Mouse (Mus musculus): Measurements from ENCODE around the gene Ifitm10.
"Not testable (repeated sequence)": the region's sequence is repeated elsewhere in the genome, so short reads cannot be mapped to it uniquely, and the experiment has no call there.

Gene Ifitm10

GRCm38 (mm10) chr7:142326714-142327445, 46.7 kb downstream of the Ifitm10 start:
- ATAC-seq (ENCODE audit: insufficient number of reproducible peaks, low FRiP score, low TSS enrichment): no peak

- ATAC-seq (ENCODE audit: insufficient number of reproducible peaks, low FRiP score, low TSS enrichment): no peak
Measured at GRCm38 (mm10) chr7:142323396-142324117, 50.0 kb downstream of the Ifitm10 start.

GRCm38 (mm10) chr7:142322641-142323040, 50.9 kb downstream of the Ifitm10 start:
- no peak for ATAC-seq (ENCODE audit: insufficient number of reproducible peaks, low FRiP score, low TSS enrichment)

GRCm38 (mm10) chr7:142321637-142322306, 51.8 kb downstream of the Ifitm10 start:
- not testable (repeated sequence) for ATAC-seq (ENCODE audit: insufficient number of reproducible peaks, low FRiP score, low TSS enrichment)

GRCm38 (mm10) chr7:142320906-142321305, 52.6 kb downstream of the Ifitm10 start:
- ATAC-seq (ENCODE audit: insufficient number of reproducible peaks, low FRiP score, low TSS enrichment): no peak

- no peak for ATAC-seq (ENCODE audit: insufficient number of reproducible peaks, low FRiP score, low TSS enrichment)
Measured at GRCm38 (mm10) chr7:142319124-142319523, 54.4 kb downstream of the Ifitm10 start.

GRCm38 (mm10) chr7:142317216-142317615, 56.3 kb downstream of the Ifitm10 start:
- ATAC-seq (ENCODE audit: insufficient number of reproducible peaks, low FRiP score, low TSS enrichment): no peak

GRCm38 (mm10) chr7:142316558-142316957, 57.0 kb downstream of the Ifitm10 start:
- no peak for ATAC-seq (ENCODE audit: insufficient number of reproducible peaks, low FRiP score, low TSS enrichment)

- no peak for ATAC-seq (ENCODE audit: insufficient number of reproducible peaks, low FRiP score, low TSS enrichment)
Measured at GRCm38 (mm10) chr7:142314600-142315285, 58.8 kb downstream of the Ifitm10 start.

- ATAC-seq (ENCODE audit: insufficient number of reproducible peaks, low FRiP score, low TSS enrichment): not testable (repeated sequence)
Measured at GRCm38 (mm10) chr7:142303929-142304328, 69.6 kb downstream of the Ifitm10 start.

GRCm38 (mm10) chr7:142303249-142303648, 70.3 kb downstream of the Ifitm10 start, which contains the start of gene Krtap5-4:
TSS of gene Krtap5-4 (plus strand) at chr7:142303549.
- no peak for ATAC-seq (ENCODE audit: insufficient number of reproducible peaks, low FRiP score, low TSS enrichment)

GRCm38 (mm10) chr7:142297018-142297417, 76.5 kb downstream of the Ifitm10 start, which contains the start of gene Krtap5-1:
TSS of gene Krtap5-1 (minus strand) at chr7:142297118.
- ATAC-seq (ENCODE audit: insufficient number of reproducible peaks, low FRiP score, low TSS enrichment): not testable (repeated sequence)

GRCm38 (mm10) chr7:142296108-142296507, 77.4 kb downstream of the Ifitm10 start:
- ATAC-seq (ENCODE audit: insufficient number of reproducible peaks, low FRiP score, low TSS enrichment): not testable (repeated sequence)

- ATAC-seq (ENCODE audit: insufficient number of reproducible peaks, low FRiP score, low TSS enrichment): no peak
Measured at GRCm38 (mm10) chr7:142295418-142295817, 78.1 kb downstream of the Ifitm10 start.

- ATAC-seq (ENCODE audit: insufficient number of reproducible peaks, low FRiP score, low TSS enrichment): peak; percentile 26; the same call in 1 of the 2 replicates
Measured at GRCm38 (mm10) chr7:142293851-142294250, 79.7 kb downstream of the Ifitm10 start.

GRCm38 (mm10) chr7:142285910-142286612, 87.5 kb downstream of the Ifitm10 start:
- not testable (repeated sequence) for ATAC-seq (ENCODE audit: insufficient number of reproducible peaks, low FRiP score, low TSS enrichment)

GRCm38 (mm10) chr7:142285130-142285835, 88.3 kb downstream of the Ifitm10 start:
- peak; percentile 72; the same call in 1 of the 2 replicates for ATAC-seq (ENCODE audit: insufficient number of reproducible peaks, low FRiP score, low TSS enrichment)

- ATAC-seq (ENCODE audit: insufficient number of reproducible peaks, low FRiP score, low TSS enrichment): peak; percentile 83; the same call in 1 of the 2 replicates
Measured at GRCm38 (mm10) chr7:142284615-142285080, 88.9 kb downstream of the Ifitm10 start.

Data from cerebellum, adult (tissue).